Mouse (Mus musculus): Measurements from ENCODE around the gene Myg1. TPM values are rescaled to one million over a fixed set of nuclear protein-coding genes. Genes with fewer than 3 reads are reported as not detected.

Myg1 gene
- total RNA-seq, 2 experiments from 2014 or later: 59.9 to 63.3 TPM

DNA sequence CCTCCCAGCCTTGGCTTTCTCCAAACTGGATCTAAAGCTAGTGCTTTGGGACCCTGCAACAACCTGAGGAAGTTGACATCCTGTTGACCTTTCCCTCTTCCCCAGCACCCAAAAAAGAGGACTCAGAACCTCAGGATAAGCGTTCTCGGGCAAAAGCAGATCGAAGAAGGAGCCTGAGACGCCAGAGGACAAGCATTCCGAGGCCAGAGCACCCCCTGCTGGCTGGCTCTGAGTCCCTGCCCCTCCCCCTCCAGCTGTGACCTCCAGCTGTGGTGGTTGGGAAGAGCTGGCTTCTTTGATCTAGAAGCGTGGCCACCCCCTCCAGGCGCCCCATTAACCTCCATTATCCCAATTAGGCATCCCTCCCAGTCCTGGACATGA lies 45.6 kb downstream of the Myg1 start:
- peak; percentile 65 for ATAC-seq (replicated peaks; ENCODE audit: poor library complexity, severe bottlenecking)

GRCm38 (mm10) chr15:102377810-102378262 lies 46.3 kb downstream of the Myg1 start:
- ATAC-seq (replicated peaks; ENCODE audit: poor library complexity, severe bottlenecking): peak; percentile 43

- peak; percentile 63 for ATAC-seq (replicated peaks; ENCODE audit: poor library complexity, severe bottlenecking)
Observed at GRCm38 (mm10) chr15:102381575-102381974, 50.1 kb downstream of the Myg1 start.

GRCm38 (mm10) chr15:102383671-102384070 lies 52.2 kb downstream of the Myg1 start:
- ATAC-seq (replicated peaks; ENCODE audit: poor library complexity, severe bottlenecking): no peak

DNA sequence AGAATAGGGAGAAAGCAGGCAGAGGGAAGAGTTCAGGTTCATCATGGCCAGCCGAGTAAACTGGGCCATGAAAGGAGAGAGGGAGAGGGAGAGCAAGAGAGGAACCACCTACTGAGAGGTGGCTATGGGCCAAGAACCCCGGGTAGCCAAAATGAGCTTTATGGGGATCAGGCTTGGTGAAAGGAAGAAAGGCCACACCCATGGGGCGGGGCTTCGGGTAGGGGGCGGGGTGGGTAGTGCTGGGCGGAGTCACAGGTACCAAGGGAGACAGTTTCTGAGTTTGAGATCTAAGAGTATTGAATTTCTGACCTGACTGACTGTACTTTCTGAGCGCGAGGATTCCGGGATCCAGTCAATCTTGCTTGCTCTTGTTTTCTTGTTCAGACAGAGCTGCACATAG lies 55.1 kb downstream of the Myg1 start:
- peak; percentile 84 for ATAC-seq (replicated peaks; ENCODE audit: poor library complexity, severe bottlenecking)

Other genes with a start within 250 kb of the Myg1 start
- 0.17 TPM in 1 of 2 replicates, not detected in the other for gene Tns2, start 231.3 kb upstream of the Myg1 start, total RNA-seq (2014; fragmentation: Nextera tagmentation)
- not detected in 2 replicates for gene Tns2, start 231.3 kb upstream of the Myg1 start, total RNA-seq (2017)
- 10.9 and 12.6 TPM in 2 replicates for gene Spryd3, start 195.5 kb upstream of the Myg1 start, total RNA-seq (2014; fragmentation: Nextera tagmentation)
- gene Spryd3, start 195.5 kb upstream of the Myg1 start, total RNA-seq (2017): 13.2 and 24.2 TPM in 2 replicates
- gene Igfbp6, start 187.3 kb upstream of the Myg1 start, total RNA-seq (2014; fragmentation: Nextera tagmentation): not detected in 2 replicates
- not detected in 2 replicates for gene Igfbp6, start 187.3 kb upstream of the Myg1 start, total RNA-seq (2017)
- gene Soat2, start 181.2 kb upstream of the Myg1 start, total RNA-seq (2014; fragmentation: Nextera tagmentation): 0.85 and 0.97 TPM in 2 replicates
- gene Soat2, start 181.2 kb upstream of the Myg1 start, total RNA-seq (2017): 0.15 and 0.56 TPM in 2 replicates
- gene Zfp740, start 128.5 kb upstream of the Myg1 start, total RNA-seq (2014; fragmentation: Nextera tagmentation): 48.7 and 68.9 TPM in 2 replicates
- gene Zfp740, start 128.5 kb upstream of the Myg1 start, total RNA-seq (2017): 23.8 and 27.8 TPM in 2 replicates
- gene Csad, start 127.0 kb upstream of the Myg1 start, total RNA-seq (2014; fragmentation: Nextera tagmentation): 17.0 and 18.1 TPM in 2 replicates
- 7.5 and 23.4 TPM in 2 replicates for gene Csad, start 127.0 kb upstream of the Myg1 start, total RNA-seq (2017)
- gene Itgb7, start 99.8 kb upstream of the Myg1 start, total RNA-seq (2014; fragmentation: Nextera tagmentation): 7.4 and 42.7 TPM in 2 replicates
- gene Itgb7, start 99.8 kb upstream of the Myg1 start, total RNA-seq (2017): 15.2 and 31.6 TPM in 2 replicates
- gene Rarg, start 74.2 kb upstream of the Myg1 start, total RNA-seq (2014; fragmentation: Nextera tagmentation): 7.5 and 11.5 TPM in 2 replicates
- 2.0 and 3.4 TPM in 2 replicates for gene Rarg, start 74.2 kb upstream of the Myg1 start, total RNA-seq (2017)
- not detected in 2 replicates for gene Gm9918, start 61.1 kb upstream of the Myg1 start, total RNA-seq (2014; fragmentation: Nextera tagmentation)
- gene Gm9918, start 61.1 kb upstream of the Myg1 start, total RNA-seq (2017): not detected in 2 replicates
- 20.0 and 39.8 TPM in 2 replicates for gene Mfsd5, start 52.3 kb upstream of the Myg1 start, total RNA-seq (2014; fragmentation: Nextera tagmentation)
- 16.1 and 29.4 TPM in 2 replicates for gene Mfsd5, start 52.3 kb upstream of the Myg1 start, total RNA-seq (2017)
- 20.8 and 21.7 TPM in 2 replicates for gene Espl1, start 35.4 kb upstream of the Myg1 start, total RNA-seq (2014; fragmentation: Nextera tagmentation)
- 30.4 and 50.0 TPM in 2 replicates for gene Espl1, start 35.4 kb upstream of the Myg1 start, total RNA-seq (2017)
- 299 and 314 TPM in 2 replicates for gene Pfdn5, start 5.6 kb upstream of the Myg1 start, total RNA-seq (2014; fragmentation: Nextera tagmentation)
- 366 and 404 TPM in 2 replicates for gene Pfdn5, start 5.6 kb upstream of the Myg1 start, total RNA-seq (2017)
- 120 and 123 TPM in 2 replicates for gene Aaas, start 19.1 kb downstream of the Myg1 start, total RNA-seq (2014; fragmentation: Nextera tagmentation)
- 147 and 153 TPM in 2 replicates for gene Aaas, start 19.1 kb downstream of the Myg1 start, total RNA-seq (2017)
- gene Sp7, start 35.5 kb downstream of the Myg1 start, total RNA-seq (2014; fragmentation: Nextera tagmentation): not detected in 2 replicates
- not detected in 2 replicates for gene Sp7, start 35.5 kb downstream of the Myg1 start, total RNA-seq (2017)
- 59.6 and 71.6 TPM in 2 replicates for gene Sp1, start 74.4 kb downstream of the Myg1 start, total RNA-seq (2014; fragmentation: Nextera tagmentation)
- gene Sp1, start 74.4 kb downstream of the Myg1 start, total RNA-seq (2017): 52.0 and 56.1 TPM in 2 replicates
- not detected in 2 replicates for gene Amhr2, start 113.7 kb downstream of the Myg1 start, total RNA-seq (2014; fragmentation: Nextera tagmentation)
- gene Amhr2, start 113.7 kb downstream of the Myg1 start, total RNA-seq (2017): not detected in 2 replicates
- gene Prr13, start 127.3 kb downstream of the Myg1 start, total RNA-seq (2014; fragmentation: Nextera tagmentation): 75.2 and 97.2 TPM in 2 replicates
- 35.4 and 53.4 TPM in 2 replicates for gene Prr13, start 127.3 kb downstream of the Myg1 start, total RNA-seq (2017)
- 731 and 799 TPM in 2 replicates for gene Pcbp2, start 138.8 kb downstream of the Myg1 start, total RNA-seq (2014; fragmentation: Nextera tagmentation)
- 213 and 218 TPM in 2 replicates for gene Pcbp2, start 138.8 kb downstream of the Myg1 start, total RNA-seq (2017)
- gene Gm10337, start 172.0 kb downstream of the Myg1 start, total RNA-seq (2014; fragmentation: Nextera tagmentation): 7.7 TPM in 1 of 2 replicates, not detected in the other
- gene Gm10337, start 172.0 kb downstream of the Myg1 start, total RNA-seq (2017): not detected in 2 replicates
- gene Map3k12, start 185.4 kb downstream of the Myg1 start, total RNA-seq (2014; fragmentation: Nextera tagmentation): 0.38 TPM in 1 of 2 replicates, not detected in the other
- 0.26 and 0.60 TPM in 2 replicates for gene Map3k12, start 185.4 kb downstream of the Myg1 start, total RNA-seq (2017)
- gene Tarbp2, start 186.5 kb downstream of the Myg1 start, total RNA-seq (2014; fragmentation: Nextera tagmentation): 29.4 and 36.3 TPM in 2 replicates
- gene Tarbp2, start 186.5 kb downstream of the Myg1 start, total RNA-seq (2017): 18.7 and 20.0 TPM in 2 replicates
- gene Npff, start 193.2 kb downstream of the Myg1 start, total RNA-seq (2014; fragmentation: Nextera tagmentation): 12.9 and 19.4 TPM in 2 replicates
- 2.4 TPM in 1 of 2 replicates, not detected in the other for gene Npff, start 193.2 kb downstream of the Myg1 start, total RNA-seq (2017)